Mouse (Mus musculus): ENCODE results near the gene Mmrn2.
A peak's percentile ranks its signal among the peaks of the same experiment; 100 is the strongest.
"Not testable (repeated sequence)": the region's sequence is repeated elsewhere in the genome, so short reads cannot be mapped to it uniquely, and the experiment has no call there.

Gene Mmrn2

DNA sequence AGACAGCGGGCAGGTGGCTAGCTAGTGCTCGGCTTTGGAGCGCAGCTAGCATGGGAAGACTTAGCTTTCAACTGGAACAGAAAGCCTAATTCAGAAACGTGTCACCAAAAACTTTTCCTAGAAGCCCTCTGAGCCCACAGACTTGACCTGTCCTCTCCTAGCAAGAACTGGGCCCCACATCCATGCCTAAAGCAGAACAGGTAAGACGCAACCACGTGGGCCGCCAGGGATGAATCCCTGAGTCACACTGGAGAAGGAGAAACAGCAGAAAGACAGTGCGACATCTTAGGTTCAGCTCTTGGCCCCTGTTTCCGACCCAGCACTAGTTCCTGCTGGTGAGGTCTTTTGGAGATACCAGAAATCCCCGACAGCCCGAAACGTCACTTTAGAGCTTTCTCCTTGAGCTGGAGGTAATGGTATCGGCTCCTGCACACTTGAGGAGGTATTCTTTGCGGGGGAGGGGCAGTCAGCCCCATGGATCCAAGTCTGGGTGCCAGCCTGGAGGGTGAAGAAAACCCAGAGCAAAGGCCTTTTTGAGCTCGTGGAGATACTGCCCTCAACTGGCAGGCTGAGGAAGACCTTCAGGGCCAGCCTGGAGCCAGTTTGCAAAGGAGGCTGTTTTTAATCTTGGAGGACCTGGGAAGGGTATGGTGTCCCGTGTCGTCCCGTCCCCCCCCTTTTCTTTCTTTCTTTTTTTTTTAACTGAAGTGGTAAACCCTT, 12.4 kb upstream of the Mmrn2 start:
- peak; percentile 26 for DNase-seq (ENCODE audit: low spot score)

DNA sequence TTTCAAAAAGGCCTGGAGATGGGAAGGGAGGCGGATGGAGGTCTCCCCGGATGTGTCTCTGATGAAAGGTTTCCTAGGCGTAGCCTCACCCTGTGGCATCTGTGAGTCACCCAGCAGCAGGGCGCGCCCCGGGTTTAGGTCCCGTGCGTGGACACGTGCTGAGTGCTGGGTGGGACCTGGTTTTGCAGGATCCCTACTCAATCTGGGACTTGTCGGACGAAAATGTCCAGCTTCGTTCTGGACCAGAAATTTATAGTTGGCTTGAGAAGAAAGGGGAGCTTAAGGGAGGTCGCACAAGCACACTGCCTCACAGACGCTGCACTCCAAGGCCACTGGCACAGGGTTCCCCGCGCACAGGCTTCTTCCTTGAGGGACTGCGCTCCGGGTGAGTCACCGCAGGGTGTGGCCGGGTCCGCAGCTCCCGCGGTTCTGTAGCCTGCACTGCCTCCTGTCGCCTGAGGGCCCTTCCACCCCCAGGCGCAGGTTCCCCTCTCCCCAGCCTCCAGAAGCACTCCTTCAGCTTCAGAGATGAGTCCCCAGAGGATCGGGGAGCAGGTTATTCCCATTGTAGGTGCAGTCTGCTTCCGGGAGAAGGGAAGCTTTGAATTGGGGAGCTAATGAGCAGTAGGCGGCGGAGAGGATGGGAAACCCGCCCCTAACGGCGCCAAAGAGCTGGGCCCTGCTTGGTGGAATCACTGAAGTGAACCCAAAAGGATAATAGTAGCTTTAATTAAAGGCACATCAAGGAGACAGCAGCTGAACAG, 11.6 kb upstream of the Mmrn2 start:
- peak; percentile 42 for DNase-seq (ENCODE audit: low spot score)

GRCm38 (mm10) chr14:34364254-34365146, 10.8 kb upstream of the Mmrn2 start:
- not testable (repeated sequence) for DNase-seq (ENCODE audit: low spot score)

- DNase-seq (ENCODE audit: low spot score), result no peak
Observed at GRCm38 (mm10) chr14:34365147-34365507, 10.1 kb upstream of the Mmrn2 start.

DNA sequence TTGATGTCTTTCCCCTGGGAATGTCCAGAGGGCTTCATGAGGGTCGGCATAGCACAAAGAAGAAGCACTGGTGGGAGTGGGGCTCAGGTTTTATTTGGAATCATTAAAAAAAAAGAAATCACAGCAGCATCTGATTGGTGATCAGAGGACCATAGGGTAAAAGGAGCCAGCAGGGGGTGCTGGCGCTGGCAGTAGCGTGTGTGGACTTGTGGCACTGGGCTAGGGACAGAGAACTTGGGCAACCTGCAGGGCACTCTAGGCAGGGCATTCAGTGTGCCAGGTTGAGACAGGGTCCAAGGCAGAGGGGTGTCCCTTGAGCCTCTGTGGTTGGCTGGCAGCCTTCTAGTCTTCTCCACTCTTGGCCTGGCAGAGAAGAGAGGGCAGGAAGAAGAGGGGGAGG, 5.1 kb upstream of the Mmrn2 start:
- no peak for DNase-seq (ENCODE audit: low spot score)

DNA sequence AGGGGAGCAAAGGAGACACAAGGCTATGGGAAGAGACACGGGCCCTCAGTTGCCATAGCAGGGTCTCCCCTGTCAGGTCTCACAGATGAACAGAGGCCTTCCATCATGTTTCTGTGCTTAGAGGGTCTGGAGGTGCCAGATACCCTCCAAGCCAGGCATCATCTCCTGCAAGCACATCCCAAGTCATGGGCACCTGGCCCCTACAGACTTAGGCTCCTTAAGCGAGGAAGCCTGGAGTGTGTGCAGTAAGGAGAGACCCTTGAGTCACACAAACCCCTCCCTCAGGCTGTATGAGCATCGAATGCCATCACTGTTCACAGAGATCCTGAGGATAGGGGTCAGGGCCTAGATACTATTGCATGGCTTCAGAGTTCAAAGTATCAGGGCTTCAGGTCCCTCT, 4.3 kb upstream of the Mmrn2 start:
- no peak for DNase-seq (ENCODE audit: low spot score)

DNA sequence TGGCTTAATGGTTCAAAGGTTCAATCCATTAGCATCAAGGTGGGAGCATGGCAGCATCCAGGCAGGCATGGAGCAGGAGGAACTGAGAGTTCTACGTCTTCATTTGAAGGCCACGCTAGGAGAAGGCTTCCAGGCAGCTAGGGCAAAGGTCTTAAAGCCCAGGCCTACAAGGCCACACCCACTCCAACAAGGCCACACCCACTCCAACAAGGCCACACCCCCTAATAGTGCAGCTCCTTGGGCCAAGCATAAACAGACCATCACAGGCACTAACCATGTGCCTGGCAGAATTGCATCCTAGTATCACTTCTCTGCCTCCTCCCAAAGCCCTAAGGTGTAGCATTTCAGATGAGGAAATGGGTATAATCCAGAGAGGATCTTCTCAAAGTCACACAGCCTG, 3.5 kb upstream of the Mmrn2 start:
- no peak for DNase-seq (ENCODE audit: low spot score)

- peak; percentile 27 for DNase-seq (ENCODE audit: low spot score)
Observed at GRCm38 (mm10) chr14:34372646-34373045, 2.6 kb upstream of the Mmrn2 start.

DNA sequence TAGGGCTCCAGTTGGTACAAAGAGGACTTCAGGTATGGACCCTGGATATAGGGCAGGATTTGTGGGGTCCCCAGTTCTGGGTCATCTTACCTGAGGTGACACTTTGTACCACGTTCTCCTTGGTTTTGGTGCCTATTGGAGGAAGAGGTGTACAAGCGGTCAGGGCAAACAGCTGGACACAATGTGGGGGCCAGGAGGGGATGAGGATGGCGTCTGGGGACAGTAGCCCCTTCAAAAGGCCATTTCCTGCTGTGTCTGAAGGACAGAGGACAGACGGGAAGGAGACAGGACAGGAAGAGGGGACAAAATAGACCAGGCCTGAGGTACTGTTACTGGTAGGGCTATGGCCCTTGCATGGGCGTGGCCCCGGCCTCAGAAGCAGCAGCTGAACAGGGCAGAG, 1.7 kb upstream of the Mmrn2 start:
- DNase-seq (ENCODE audit: low spot score), result no peak

DNA sequence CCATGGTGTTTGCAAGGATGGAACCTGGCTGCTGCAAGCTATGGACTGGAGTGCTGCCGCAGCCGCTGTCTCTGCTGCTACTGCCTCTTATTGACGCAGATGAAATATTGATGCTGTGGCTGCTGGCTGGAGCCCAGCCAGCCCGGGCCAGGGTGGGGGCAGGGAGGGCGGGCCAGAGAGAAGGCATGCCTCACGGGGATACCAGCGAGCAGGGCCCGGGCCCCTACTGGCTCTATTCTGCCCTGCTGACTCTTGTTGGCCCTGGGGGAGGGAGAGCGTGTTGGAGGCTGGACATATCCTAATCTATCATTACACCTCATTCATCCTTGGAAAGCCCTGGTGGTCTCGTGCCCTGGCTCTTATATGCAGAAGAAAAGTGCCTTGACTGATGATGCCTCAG, 688 bp upstream of the Mmrn2 start, which contains the start of gene Sncg:
Gene Sncg (minus strand): TSS at position 213 of the 400 bp plus-strand sequence.
- no peak for DNase-seq (ENCODE audit: low spot score)

DNA sequence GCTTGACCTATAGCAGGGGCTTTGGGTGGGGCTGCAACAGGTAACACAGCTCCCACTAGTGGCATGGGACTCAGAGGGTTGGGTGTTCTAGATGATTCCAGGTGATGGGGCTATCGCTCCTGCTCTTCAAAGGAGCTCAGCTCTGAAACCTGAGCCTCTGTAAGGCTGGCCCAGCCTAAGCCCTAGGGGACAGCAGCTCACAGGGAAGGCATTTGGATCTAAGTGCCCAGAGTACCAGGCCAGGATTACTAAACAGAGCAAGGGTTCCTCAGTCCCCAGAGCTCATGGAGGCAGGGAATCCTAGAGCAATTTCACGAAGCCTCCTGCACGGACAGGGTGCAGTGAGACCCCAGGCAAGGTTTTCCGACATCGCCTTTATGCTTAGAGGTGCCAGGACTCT, 676 bp downstream of the Mmrn2 start:
- DNase-seq (ENCODE audit: low spot score), result no peak

- no peak for DNase-seq (ENCODE audit: low spot score)
Observed at GRCm38 (mm10) chr14:34377121-34377520, 1.9 kb downstream of the Mmrn2 start.

GRCm38 (mm10) chr14:34378560-34379331, 3.5 kb downstream of the Mmrn2 start:
- no peak for DNase-seq (ENCODE audit: low spot score)

DNA sequence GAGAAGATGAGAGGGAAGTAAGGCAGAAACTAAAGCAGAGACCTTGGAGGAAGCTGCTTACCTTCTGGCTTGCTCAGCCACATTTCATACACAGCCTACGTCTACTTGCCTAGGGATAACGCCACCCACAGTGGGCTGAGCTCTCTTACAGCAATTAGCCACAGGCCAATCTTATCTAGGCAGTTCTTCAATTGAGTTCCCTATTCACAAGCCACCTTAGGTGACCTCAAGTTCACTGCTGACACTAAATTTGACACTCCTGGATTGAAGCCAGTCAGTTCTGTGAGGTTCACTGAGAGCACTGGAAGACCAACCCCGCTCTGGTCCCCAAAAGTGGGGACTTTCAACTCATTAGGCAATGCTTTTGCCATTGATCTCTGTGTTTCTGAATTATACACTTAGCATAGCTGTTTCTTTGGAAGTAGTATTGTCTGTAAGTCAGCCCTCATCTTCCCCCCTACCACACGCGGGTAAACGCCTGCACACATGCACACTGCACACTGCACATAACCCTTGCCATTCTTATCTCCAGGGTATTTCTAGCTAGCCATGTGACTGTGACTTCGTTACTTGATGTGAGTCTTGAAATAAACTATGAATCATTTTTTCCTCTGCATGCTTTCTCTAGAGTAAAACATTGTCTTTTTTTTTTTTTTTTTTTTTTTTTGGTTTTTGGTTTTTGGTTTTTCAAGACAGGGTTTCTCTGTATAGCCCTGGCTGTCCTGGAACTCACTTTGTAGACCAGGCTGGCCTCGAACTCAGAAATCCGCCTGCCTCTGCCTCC, 7.8 kb downstream of the Mmrn2 start:
- no peak for DNase-seq (ENCODE audit: low spot score)

GRCm38 (mm10) chr14:34393295-34393694, 18.0 kb downstream of the Mmrn2 start:
- no peak for DNase-seq (ENCODE audit: low spot score)

DNA sequence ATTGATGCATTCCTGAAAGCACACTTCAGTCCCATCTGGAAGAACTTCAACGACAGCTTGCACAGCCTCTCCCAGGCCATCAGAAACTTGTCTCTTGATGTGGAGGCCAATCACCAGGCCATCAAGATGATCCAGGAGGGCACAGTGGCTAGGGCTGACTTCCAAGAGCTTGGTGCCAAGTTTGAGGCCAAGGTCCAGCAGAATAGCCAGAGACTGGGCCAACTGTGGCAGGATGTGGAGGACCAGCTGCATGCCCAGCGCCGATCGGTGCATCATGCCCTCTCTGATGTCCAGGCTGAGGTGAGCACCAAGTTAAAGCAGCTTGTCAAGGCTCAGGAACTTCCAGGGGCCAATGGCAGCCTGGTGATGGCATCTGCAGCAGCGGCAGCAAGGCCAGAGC, 22.6 kb downstream of the Mmrn2 start:
- no peak for DNase-seq (ENCODE audit: low spot score)

DNA sequence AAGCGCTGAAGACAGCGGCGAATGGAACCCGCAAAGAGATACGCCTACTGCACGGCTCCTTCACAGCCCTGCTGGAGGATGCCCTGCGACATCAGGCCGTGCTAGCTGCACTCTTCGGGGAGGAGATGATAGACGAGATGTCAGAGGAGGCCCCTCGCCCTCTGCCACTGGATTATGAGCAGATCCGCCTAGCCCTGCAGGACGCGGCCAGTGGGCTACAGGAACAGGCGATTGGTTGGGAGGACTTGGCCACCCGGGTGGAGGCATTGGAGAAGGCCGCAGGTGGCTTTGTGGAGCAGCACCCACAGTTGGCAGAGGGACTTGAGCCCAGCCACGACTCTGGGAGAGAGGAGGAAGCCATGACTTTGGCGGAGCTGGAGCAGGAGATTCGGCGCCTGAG, 23.6 kb downstream of the Mmrn2 start:
- no peak for DNase-seq (ENCODE audit: low spot score)

DNA sequence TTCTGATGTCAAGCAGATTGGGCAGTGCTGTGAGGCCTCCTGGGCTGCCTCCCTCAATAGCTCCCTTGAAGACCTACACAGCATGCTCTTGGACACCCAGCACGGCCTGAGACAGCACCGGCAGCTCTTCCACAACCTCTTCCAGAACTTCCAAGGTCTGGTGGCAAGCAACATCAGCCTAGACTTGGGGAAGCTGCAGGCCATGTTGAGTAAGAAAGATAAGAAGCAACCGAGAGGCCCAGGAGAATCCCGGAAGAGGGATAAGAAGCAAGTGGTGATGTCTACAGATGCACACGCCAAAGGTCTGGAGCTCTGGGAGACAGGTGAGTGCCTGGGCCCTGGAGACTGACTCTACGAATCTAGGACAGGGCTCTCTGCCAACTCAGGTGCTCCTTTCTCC, 24.0 kb downstream of the Mmrn2 start:
- no peak for DNase-seq (ENCODE audit: low spot score)

GRCm38 (mm10) chr14:34400021-34400420, 24.8 kb downstream of the Mmrn2 start:
- no peak for DNase-seq (ENCODE audit: low spot score)

DNA sequence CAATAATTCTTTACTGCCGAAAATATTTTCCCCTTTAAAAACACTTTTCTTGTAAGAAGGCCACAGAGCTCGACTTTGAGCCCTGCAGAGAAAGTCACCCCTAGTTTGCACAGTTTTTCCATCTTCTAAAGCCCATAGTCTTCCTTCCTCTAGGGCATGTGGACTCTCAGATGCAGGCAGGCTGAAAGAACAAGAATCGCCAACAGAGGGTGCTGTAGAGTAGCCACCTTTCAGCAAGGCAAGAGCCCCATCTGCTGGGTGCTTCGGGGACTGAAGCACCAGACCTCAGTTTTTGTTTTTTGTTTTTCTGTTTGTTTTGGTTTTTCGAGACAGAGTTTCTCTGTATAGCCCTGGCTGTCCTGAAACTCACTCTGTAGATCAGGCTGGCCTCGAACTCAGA, 25.9 kb downstream of the Mmrn2 start:
- peak; percentile 67 for DNase-seq (ENCODE audit: low spot score)

DNA sequence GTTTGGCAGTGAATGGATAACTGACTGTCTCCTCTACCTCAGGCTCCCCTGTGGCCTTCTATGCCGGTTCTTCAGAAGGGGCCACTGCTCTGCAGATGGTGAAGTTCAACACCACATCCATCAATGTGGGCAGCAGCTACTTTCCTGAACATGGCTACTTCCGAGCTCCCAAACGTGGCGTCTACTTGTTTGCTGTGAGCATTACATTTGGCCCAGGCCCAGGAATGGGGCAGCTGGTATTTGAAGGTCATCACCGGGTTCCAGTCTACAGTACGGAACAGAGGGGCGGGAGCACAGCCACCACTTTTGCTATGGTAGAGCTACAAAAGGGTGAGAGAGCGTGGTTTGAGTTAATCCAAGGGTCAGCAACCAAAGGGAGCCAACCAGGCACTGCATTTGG, 27.6 kb downstream of the Mmrn2 start:
- DNase-seq (ENCODE audit: low spot score), result no peak
